Mouse (Mus musculus) embryo, embryonic 11.5 days (tissue): Measurements from ENCODE around the gene Cipc.

Experiments
- DNase-seq: peaks from one replicate; pipeline ENCODE4 v3.0.0-alpha.2; 2012; ENCODE audit warnings: low read depth, low spot score

Gene Cipc

GRCm38 (mm10) chr12:86960138-86960537 lies 13.3 kb downstream of the Cipc start:
- DNase-seq: no peak

GRCm38 (mm10) chr12:86960791-86961335 lies 14.0 kb downstream of the Cipc start:
- DNase-seq: no peak

GRCm38 (mm10) chr12:86961589-86962344 lies 14.9 kb downstream of the Cipc start:
- DNase-seq: no peak

DNA sequence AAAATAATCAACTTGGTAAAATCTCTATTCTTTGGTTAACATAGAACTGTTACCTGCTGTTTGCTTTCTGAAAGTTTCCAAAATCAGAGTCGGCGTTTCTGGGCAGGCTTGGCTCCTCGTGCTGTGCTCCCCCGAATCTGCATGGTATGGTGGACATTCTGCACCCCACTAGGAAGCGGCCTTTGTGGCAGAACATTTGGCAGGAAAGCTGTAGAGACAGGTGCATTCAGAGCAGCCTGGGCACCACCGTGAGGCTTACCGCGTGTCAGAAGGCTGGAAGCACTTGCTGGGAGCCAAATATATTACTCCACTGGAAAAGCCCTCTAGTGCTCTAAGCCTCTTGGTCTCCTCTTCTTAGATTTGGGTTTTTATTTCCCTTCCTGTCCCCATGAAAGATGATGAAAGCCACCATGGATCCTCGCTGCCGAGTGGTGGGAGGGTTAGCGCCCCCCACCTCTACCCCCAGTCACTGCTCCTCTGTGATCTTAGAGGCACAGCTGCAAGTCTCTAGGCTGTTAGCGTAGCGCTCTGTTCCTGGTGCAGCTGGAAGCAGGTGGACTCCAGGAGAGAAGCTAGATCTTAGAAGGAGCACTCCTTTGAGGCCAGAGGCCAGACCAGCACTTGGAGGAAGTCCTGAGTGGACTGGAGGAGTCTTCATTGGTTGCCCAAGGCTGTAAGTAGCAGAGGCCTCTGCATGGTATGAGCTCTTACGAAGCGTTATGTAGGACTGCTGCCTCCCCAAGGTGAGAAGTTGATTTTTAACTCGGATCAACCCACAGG lies 17.6 kb downstream of the Cipc start:
- DNase-seq: no peak

DNA sequence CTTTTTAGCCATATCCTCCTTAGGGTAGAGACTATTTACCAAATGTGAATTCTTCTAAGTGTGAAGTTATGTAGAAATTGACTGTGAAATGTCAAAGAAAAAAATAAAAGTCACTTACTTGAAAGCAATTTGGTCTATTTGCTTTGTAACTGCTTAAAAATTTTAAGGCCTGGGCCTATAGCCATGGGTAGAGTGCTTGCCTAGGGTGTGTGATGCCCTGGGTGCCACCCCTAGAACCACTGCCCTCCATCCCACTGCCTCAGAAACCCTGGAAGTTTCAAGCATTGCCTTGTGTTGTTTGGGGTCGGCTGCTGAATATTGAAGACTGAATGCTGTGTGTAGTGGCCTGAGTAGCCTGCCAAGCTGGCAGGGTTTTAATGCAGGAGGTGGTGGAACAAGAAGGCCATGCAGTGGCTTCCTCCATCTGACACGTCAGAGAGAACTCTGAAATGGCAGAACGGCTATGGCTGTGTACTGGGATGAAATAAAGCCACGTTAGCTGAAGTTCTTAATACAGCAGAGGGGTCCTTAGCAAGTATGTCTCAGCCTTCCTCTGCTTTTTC lies 18.5 kb downstream of the Cipc start:
- no peak for DNase-seq

DNA sequence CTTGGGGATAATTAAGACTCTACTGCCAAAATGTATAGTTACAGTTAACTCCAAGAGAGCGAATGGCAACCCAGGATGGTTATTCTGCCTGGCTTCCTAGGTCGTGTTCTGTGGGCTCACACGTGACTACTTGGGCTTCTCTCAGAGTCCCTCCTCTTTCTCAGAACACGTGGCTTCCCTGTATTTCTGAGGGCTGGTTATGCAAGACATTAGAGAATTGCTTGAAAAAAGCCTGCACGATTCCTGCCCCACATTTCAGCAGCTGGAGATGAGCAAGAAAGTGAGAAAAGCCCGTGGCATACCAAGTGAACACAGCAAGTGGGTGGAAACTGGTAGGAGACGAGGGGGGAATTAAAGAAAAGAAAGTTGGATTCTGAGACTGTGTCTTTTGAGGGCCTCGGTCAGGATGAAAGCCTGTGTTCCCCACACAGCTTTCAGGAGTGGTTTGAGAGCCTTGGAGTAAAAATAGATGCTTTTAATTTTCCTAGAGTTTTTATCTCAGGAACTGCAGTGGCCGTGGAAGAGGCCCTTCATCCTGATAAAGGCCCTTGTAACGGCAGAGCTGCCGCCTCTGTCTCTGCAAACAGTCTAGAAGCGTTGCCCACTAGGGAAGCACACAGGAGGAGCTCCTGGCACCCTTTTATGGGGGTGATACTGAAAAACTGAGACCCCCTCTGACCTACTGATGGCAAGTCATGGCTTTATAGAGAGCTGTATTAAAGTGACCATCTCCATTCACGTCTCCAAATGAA lies 21.8 kb downstream of the Cipc start:
- no peak for DNase-seq

GRCm38 (mm10) chr12:86969220-86969601 lies 22.4 kb downstream of the Cipc start:
- DNase-seq: no peak

DNA sequence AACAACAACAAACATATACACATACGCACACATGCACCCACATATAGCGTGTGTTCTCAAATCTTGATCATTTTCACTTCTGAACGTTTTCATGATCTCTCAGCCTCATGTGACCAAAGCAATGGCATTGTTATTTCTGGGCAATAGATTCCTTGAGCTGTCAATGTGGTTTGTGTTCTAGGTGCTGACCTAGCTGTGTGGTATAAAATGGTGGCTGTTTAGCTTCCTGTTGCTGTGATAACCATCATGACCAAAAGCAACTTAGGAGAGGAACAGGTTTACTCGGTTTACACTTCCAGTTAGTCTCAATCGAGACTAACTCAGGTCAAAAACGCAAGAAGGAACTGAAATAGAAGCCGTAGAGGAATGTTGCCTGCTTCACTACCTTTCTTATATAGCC lies 24.2 kb downstream of the Cipc start:
- DNase-seq: no peak

DNA sequence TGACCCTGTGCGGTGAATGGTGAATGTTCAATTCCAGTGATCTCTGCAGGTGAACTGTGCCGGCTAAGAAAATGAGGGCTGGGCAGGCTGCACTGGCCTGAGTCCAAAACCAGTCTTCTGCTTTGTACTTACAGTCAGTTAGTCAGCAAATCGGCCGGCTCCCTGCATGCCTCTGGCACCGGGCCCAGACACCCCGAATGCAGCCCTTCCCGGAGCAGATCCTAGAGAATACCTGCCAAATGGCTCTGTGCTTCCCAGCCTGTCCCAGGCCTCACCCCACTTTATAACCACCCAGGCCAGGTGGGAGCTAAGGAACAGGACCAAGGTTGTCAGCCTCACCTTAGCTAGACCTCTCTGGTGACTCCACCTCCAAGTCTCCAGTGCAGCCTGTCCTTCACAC lies 26.4 kb downstream of the Cipc start:
- DNase-seq: no peak

DNA sequence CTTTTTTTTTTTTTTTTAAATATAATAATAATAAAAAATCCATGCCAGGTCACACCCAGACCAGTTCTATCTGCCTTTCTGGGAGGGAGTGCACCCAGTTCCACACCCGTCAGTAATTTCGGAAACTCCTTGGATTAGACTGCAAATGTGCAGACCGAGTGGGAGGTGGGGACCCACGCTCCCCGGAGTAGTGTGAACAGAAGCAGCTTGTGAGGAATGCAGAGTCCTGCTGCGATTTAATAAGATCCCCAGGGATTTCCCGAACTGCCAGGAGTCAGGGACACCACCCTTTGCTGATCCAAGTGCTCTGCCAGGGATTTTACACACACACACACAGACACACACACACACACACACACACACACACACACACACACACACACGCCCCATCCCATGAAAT lies 26.9 kb downstream of the Cipc start:
- no peak for DNase-seq

DNA sequence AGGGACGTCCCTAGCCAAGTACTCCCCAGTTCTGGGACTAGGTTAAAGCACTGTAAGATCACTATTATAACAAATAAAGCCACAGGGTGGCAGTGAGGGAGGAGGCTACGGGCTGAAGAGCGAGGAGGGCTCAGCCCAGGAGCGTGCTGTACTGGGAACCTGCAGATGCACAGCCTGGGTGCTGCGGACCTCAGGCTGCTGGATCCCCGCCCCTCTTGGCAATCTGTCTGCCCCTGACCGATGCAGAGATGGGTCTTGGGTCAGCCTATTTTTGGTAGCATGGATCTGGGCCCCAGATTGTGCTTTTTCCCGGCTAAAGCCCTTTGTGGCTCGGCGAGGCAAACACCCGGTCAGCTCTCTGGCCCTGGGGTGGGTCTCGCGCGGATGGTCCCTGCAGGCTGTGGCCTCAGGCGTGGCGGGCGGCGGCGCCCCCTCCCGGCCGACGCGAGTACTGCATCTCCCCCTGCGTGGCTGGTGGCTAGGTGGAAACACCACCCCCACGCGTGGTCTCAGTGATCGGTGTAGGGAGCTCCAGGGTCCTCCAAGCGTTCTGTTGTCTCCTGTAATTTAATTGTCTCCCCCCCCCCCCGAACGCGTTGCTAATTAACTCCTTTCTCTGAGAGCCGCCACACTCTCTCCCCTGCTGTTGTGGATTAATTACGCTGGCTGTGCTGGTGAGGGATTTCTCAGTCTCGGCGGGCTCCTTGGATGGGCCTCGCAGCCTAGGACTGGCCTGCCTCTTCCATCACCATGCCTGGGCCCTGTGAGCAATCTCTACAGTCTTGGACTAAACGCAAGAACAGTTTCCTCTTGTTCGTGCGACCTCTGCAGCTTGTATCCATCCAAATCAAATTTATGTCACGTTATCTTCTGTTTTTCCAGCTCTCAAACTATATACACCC lies 27.8 kb downstream of the Cipc start:
- DNase-seq: no peak

DNA sequence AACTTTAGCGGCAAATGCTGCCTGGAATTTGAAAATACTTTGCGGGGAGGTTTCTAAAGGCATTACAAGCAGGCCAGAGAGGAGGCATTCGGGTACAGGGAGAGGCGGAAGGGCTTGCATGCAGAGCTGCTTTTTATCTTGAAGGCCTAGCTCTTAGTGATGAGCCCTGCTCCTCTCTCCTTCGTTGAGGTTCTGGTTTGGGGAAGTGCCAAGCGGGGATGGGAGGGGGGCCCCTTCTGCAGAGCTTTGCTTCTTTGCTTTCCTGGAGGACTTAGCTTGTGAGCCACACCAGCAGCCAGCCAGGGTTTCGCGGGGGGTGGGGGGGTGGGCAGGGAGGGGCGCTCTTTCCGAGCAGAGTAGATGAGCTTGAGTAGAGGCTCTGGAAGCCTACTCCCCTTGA lies 28.9 kb downstream of the Cipc start:
- no peak for DNase-seq

- DNase-seq: no peak
These were observed 29.8 kb downstream of the Cipc start for GRCm38 (mm10) chr12:86976511-86977168.

DNA sequence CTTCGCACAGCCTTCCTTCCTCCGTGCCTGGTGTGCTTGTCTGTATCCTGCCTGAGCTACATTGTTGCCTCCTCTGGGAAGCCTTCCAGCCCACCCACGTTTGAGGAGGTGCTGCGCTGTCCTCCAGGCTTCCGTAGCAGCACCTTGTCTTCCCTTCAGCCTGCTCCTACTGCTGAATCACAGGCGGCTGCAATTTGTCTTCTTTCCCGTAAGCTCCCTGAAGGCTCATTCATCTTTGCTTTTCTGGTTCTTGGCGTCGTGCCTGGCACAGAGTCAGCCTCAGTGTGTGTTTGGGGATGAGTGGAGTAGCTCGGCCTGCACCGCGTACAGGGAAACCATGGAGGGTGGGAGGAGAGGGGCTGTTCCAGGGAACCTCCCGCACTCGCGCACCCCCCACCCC lies 31.0 kb downstream of the Cipc start:
- DNase-seq: no peak

GRCm38 (mm10) chr12:86981180-86981579 lies 34.3 kb downstream of the Cipc start:
- DNase-seq: no peak

DNA sequence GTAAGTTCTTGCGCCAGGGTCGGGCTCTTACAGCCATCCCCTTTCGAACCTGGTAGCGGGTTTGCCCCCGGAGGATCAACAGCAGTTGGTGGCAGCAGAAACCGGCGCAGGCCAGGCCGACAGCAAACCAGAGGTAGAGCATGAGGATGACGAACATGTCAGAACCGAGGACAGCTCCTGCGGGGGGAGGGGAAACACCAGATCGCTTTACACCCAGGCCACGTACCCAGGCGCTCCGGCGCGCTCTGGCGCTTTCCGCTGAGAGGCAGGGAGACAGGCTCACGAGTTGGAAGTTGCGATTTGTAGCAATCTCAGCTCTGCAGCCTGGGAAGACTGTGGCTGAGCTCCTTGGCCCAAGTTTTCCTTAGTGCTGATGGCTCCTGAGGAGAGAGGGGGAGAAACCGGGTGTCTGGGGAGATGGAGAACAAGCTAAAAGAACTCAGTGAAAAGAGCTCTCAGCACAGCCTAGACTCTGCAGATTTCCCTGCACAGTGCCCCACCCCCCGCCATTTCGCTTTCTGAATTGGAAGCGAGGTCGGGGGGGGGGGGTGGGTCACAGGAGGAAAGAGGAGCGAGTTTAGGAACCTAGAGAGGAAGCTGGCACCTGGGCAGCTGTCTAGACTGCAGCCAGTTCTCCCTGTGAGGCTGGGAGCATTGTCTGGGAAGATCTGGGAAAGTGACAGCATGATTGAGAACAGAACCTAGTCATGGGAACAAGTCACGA lies 36.8 kb downstream of the Cipc start:
- peak; percentile 68 for DNase-seq

DNA sequence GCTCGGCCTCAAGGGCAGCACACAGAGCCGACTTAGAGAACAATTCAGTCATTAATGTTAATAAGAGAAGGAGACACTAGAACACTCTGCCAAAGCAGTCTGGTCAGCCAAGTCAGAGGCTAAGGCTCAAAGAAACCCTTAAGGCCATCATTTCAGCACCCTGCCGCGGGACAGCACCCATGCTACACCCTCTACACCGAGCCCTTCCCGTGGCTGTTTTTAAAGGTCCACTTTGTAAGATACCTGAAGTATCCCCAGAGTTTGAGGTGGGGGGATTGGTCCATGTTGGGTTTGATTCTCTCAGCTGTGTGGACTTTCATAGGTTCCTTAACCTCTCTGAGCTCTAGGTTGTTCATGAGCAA lies 37.3 kb downstream of the Cipc start:
- DNase-seq: peak; percentile 42

DNA sequence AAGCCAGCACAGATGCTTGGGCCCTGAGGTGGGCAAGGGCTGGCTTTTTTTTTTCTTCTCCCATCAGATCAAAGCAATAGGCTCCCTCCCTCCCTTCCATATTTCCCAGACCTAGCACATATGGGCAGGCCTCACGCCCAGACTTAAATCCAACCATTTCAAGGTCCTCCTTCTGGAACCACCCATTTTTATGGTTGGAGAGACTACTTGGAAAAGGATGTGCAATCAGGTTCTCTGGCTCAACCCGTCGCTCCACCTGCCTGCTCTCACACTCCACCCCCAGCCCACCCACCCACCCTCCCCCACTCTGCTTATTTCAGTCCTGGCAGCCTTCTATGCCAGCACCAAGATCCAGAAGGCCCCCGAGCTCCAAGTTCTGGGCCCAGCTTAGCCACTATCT lies 39.7 kb downstream of the Cipc start:
- no peak for DNase-seq

GRCm38 (mm10) chr12:86988227-86988626 lies 41.4 kb downstream of the Cipc start:
- no peak for DNase-seq

- no peak for DNase-seq
These were observed 42.5 kb downstream of the Cipc start for GRCm38 (mm10) chr12:86989378-86989777.
